Mouse (Mus musculus) intestine, embryonic 14.5 days (tissue): ENCODE results near the gene Ap1b1. TPM values are rescaled to one million over a fixed set of nuclear protein-coding genes. Genes with fewer than 3 reads are reported as not detected.

Source experiments
- ATAC-seq: fragments of 200-750 bp; cut with Nextera tagmentation; replicated peaks from 2 replicates; pipeline ENCODE4 v1.8.0; 2017; ENCODE audit warnings: low read depth, moderate number of reproducible peaks, moderate TSS enrichment, moderate library complexity; ENCODE audit not compliant: low FRiP score, low TSS enrichment
- DNase-seq: peaks from one replicate; pipeline ENCODE4 v3.0.0-alpha.2; 2018; ENCODE audit warnings: low spot score
- H3K27ac ChIP-seq: fragments of 300-500 bp; sonication (generic); 2 replicates; pipeline ENCODE4 v1.5.1; 2014; ENCODE audit warnings: low read depth, mild to moderate bottlenecking, control low read depth
- H3K27me3 ChIP-seq: fragments of 300-500 bp; sonication (generic); replicated peaks from 2 replicates; pipeline ENCODE4 v1.6.1; 2014; ENCODE audit warnings: low read length, control low read depth; ENCODE audit not compliant: control insufficient read depth, insufficient read depth
- H3K36me3 ChIP-seq: fragments of 300-500 bp; sonication (generic); 2 replicates; pipeline ENCODE4 v1.6.1; 2014; ENCODE audit warnings: low read length, control low read depth; ENCODE audit not compliant: control insufficient read depth, insufficient read depth
- H3K4me1 ChIP-seq: fragments of 300-500 bp; sonication (generic); replicated peaks from 2 replicates; pipeline ENCODE4 v1.6.1; 2014; ENCODE audit warnings: low read length, control low read depth, mixed read lengths; ENCODE audit not compliant: control insufficient read depth, insufficient read depth
- H3K4me2 ChIP-seq: fragments of 300-500 bp; sonication (generic); 2 replicates; pipeline ENCODE4 v1.6.1; 2014; ENCODE audit warnings: low read length
- H3K4me3 ChIP-seq: fragments of 300-500 bp; sonication (generic); 2 replicates; pipeline ENCODE4 v1.5.1; 2014; ENCODE audit warnings: low read depth, low read length, control low read depth, mixed read lengths
- H3K9ac ChIP-seq: fragments of 300-500 bp; sonication (generic); 2 replicates; pipeline ENCODE4 v1.6.1; 2014; ENCODE audit warnings: mild to moderate bottlenecking, low read length
- H3K9me3 ChIP-seq: fragments of 300-500 bp; sonication (generic); 2 replicates; pipeline ENCODE4 v1.6.1; 2016; ENCODE audit warnings: low read length, control low read depth; ENCODE audit not compliant: control insufficient read depth
- WGBS: fragments of 180-500 bp; shearing (Covaris S2); extraction: QIAGEN DNeasy Blood & Tissue Kit; methylation state at CpG from one replicate; pipeline ENCODE4 v1.1.7; 2014; 5-methylcytosine and 5-hydroxymethylcytosine counted together
- polyA plus RNA-seq: library from polyadenylated mRNA; unstranded; fragments of >200 nt; fragmentation: Nextera tagmentation; extraction: Ambion mirVana; gene quantifications from 2 replicates; pipeline ENCODE4 v1.2.1, GENCODE M21; 2014

Gene Ap1b1
- polyA plus RNA-seq, 1 experiment from 2014 or later = 58.9 TPM

GRCm38 (mm10) chr11:4995676-4996075, 9.1 kb downstream of the Ap1b1 start:
- Histone ChIP-seq H3K4me1 (no peaks in the 10 kb centered on the region), H3K27me3 (no peaks in the 10 kb centered on the region), H3K9ac (no peak overlapping the region), H3K9me3 (no peaks in the 10 kb centered on the region), H3K4me3 (no peak overlapping the region), H3K4me2 (no peak overlapping the region), H3K36me3 (no peaks in the 10 kb centered on the region), H3K27ac (no peak overlapping the region)
- ATAC-seq = no peak
- WGBS = 92% methylated on average over 3 of the region's 3 CpGs
- no peak for DNase-seq

- H3K4me1 ChIP-seq = no peaks in the 10 kb centered on the region
- no peak overlapping the region for H3K4me3 ChIP-seq
- peaks cover 10% of the 10 kb centered on the region; the same call in 1 of the 2 replicates for H3K36me3 ChIP-seq
- no peak overlapping the region for H3K9ac ChIP-seq
- ATAC-seq (no peak), DNase-seq (no peak)
- H3K4me2 ChIP-seq = no peak overlapping the region
- WGBS = 86% methylated on average over 5 of the region's 5 CpGs
- no peaks in the 10 kb centered on the region for H3K9me3 ChIP-seq
- no peak overlapping the region for H3K27ac ChIP-seq
- no peaks in the 10 kb centered on the region for H3K27me3 ChIP-seq
Measured at GRCm38 (mm10) chr11:4996621-4997199, 10.1 kb downstream of the Ap1b1 start.

GRCm38 (mm10) chr11:4998352-4998751, 11.7 kb downstream of the Ap1b1 start:
- Histone ChIP-seq H3K4me1 (no peaks in the 10 kb centered on the region), H3K9me3 (no peaks in the 10 kb centered on the region), H3K27ac (peak overlapping the region; percentile 64), H3K36me3 (peaks cover 10% of the 10 kb centered on the region; the same call in 1 of the 2 replicates), H3K4me3 (no peak overlapping the region), H3K27me3 (no peaks in the 10 kb centered on the region), H3K9ac (no peak overlapping the region), H3K4me2 (no peak overlapping the region)
- 36% methylated on average over 3 of the region's 3 CpGs for WGBS
- peak; percentile 71 for ATAC-seq
- DNase-seq = no peak

GRCm38 (mm10) chr11:4998762-4999161, 12.1 kb downstream of the Ap1b1 start:
- ATAC-seq (peak; percentile 21; the same call in 1 of the 2 replicates), DNase-seq (no peak)
- Histone ChIP-seq H3K4me2 (no peak overlapping the region), H3K4me3 (no peak overlapping the region), H3K27me3 (no peaks in the 10 kb centered on the region), H3K4me1 (no peaks in the 10 kb centered on the region), H3K27ac (peak overlapping the region; percentile 64), H3K9me3 (no peaks in the 10 kb centered on the region), H3K9ac (no peak overlapping the region), H3K36me3 (peaks cover 10% of the 10 kb centered on the region; the same call in 1 of the 2 replicates)
- 58% methylated on average over 1 of the region's 1 CpGs for WGBS

- ATAC-seq = no peak
- Histone ChIP-seq H3K27me3 (no peaks in the 10 kb centered on the region), H3K36me3 (peaks cover 10% of the 10 kb centered on the region; the same call in 1 of the 2 replicates), H3K4me2 (no peak overlapping the region), H3K4me1 (no peaks in the 10 kb centered on the region), H3K27ac (no peak overlapping the region), H3K4me3 (no peak overlapping the region), H3K9ac (no peak overlapping the region), H3K9me3 (no peaks in the 10 kb centered on the region)
- WGBS = 81% methylated on average over 1 of the region's 1 CpGs
- DNase-seq = no peak
Measured at GRCm38 (mm10) chr11:5000241-5000640, 13.6 kb downstream of the Ap1b1 start.

- Histone ChIP-seq H3K4me1 (no peaks in the 10 kb centered on the region), H3K27ac (no peak overlapping the region), H3K4me2 (no peak overlapping the region), H3K9me3 (no peaks in the 10 kb centered on the region), H3K27me3 (no peaks in the 10 kb centered on the region), H3K9ac (no peak overlapping the region), H3K4me3 (no peak overlapping the region), H3K36me3 (peaks cover 10% of the 10 kb centered on the region; the same call in 1 of the 2 replicates)
- DNase-seq = no peak
- ATAC-seq = no peak
- 89% methylated on average over 4 of the region's 4 CpGs for WGBS
Measured at GRCm38 (mm10) chr11:5002826-5003225, 16.2 kb downstream of the Ap1b1 start.

GRCm38 (mm10) chr11:5005528-5005927, 18.9 kb downstream of the Ap1b1 start:
- H3K9ac ChIP-seq = no peak overlapping the region
- H3K4me3 ChIP-seq = no peak overlapping the region
- WGBS = 88% methylated on average over 2 of the region's 2 CpGs
- no peaks in the 10 kb centered on the region for H3K9me3 ChIP-seq
- H3K4me1 ChIP-seq = no peaks in the 10 kb centered on the region
- no peak overlapping the region for H3K4me2 ChIP-seq
- ATAC-seq = no peak
- H3K27ac ChIP-seq = no peak overlapping the region
- DNase-seq = no peak
- H3K36me3 ChIP-seq = peaks cover 10% of the 10 kb centered on the region; the same call in 1 of the 2 replicates
- H3K27me3 ChIP-seq = no peaks in the 10 kb centered on the region

GRCm38 (mm10) chr11:5007186-5007585, 20.6 kb downstream of the Ap1b1 start:
- WGBS = 68% methylated on average over 1 of the region's 1 CpGs
- Histone ChIP-seq H3K36me3 (peaks cover 7% of the 10 kb centered on the region; the same call in 1 of the 2 replicates), H3K9me3 (no peaks in the 10 kb centered on the region), H3K4me3 (no peak overlapping the region), H3K9ac (no peak overlapping the region), H3K4me1 (no peaks in the 10 kb centered on the region), H3K4me2 (no peak overlapping the region), H3K27ac (no peak overlapping the region), H3K27me3 (no peaks in the 10 kb centered on the region)
- no peak for ATAC-seq
- DNase-seq = no peak

GRCm38 (mm10) chr11:5008867-5009266, 22.2 kb downstream of the Ap1b1 start:
- Histone ChIP-seq H3K36me3 (peaks cover 12% of the 10 kb centered on the region; the same call in 1 of the 2 replicates), H3K9ac (no peak overlapping the region), H3K27ac (no peak overlapping the region), H3K4me1 (no peaks in the 10 kb centered on the region), H3K27me3 (no peaks in the 10 kb centered on the region), H3K4me3 (no peak overlapping the region), H3K4me2 (no peak overlapping the region), H3K9me3 (no peaks in the 10 kb centered on the region)
- WGBS = 71% methylated on average over 3 of the region's 3 CpGs
- no peak for DNase-seq
- no peak for ATAC-seq
